Mouse (Mus musculus) spleen, postnatal 36 days (tissue): ENCODE data around the gene Efna2.

ENCODE experiments used
- DNase-seq, 2 experiments: peaks; one replicate each; pipeline ENCODE4 v3.0.0; 2022; ENCODE audit warnings: low spot score in 2 of 2, mixed read lengths in 1 of 2

Efna2 gene

DNA sequence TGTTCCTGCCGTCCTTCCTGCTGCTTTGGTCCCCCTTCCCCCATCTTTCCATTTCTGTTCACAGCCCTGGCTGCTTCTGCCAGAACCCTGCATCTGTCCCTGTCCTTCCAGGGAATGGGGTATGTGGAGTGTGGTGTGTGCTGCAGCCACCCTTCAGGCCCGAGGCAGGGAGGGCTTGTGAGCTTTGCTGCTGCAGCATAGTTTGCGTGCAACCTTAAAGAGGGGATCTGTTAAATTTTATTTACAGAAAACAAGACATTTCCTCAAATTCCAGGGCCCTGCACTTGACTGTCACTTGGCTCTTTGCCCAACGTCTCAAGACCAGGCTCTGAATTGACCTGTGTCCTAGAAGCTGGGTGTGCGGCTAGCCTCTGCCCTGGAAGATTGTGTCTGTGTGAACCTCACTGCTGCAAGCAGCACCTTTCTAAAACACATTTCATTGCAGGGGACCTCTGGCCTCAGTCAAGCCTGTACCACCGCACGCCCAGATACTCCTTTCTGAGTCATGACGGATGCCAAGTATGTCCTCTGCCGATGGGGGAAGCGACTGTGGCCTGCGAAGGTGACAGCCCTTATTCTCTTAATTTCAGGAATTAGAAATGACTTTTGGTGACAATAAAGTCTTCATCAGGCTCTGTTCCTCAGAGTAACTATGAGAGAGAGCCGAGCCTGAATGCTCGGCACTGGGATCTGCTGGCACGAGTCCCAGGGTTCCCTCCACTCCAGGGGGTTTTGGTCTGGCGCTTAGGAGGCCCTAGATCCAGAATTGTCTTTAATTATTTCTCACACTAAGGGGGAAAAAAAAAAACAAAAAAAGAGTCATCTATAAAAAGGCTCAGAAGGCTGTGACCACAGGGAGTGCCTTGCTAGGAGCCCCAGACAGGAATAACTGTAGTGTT is 48.8 kb downstream of the Efna2 start:
- DNase-seq = no peak

DNA sequence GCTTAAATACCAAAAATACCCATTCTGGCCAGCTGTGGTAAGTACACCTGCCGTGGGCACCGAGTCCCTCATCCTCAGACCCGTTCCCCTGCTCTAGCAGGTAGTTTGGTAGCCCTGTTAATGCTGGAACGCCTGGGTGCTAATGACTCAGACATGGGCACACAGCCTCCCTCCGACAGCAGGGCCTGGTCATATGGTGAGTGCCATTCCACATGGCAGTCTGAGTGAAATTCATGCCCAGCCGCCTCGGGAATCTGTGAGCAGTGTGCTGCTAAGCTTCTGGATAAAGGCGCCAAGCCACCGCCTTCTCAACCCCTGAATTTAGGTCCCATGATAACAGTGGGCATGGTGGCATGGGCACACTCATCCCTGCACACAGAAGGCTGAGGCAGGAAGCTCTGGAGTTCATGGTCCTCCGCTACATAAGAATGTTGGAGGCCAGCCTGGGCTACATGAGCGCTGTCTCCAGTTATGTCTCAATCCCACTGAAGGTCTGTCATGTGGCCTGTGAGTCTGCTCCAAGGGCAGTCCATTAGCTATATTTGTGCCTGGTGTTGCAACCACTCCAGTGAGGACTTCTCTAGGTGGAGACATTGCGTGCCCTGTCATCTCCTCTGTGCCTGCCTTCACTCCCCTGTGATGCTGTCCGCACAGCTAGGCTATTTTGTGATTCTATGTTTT is 57.0 kb downstream of the Efna2 start:
- DNase-seq = no peak

DNA sequence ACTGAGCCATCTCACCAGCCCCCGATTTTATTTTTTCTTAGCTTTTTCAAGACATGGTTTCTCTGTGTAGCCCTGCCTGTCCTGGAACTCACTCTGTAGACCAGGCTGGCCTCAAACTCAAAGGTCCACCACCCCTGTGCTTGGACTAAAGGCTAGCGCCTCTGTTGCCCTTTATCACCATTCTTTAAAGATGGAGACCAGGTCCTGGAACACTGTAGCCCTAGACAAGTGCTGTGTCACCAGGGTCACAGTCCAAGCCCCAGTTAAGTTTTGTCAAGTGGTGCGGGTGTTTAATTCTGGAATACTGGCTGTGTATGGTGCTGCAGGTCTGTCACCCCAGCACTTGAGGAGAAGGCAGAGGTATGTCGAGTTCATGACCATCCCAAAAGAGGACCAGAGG is 57.7 kb downstream of the Efna2 start:
- no peak for DNase-seq

DNA sequence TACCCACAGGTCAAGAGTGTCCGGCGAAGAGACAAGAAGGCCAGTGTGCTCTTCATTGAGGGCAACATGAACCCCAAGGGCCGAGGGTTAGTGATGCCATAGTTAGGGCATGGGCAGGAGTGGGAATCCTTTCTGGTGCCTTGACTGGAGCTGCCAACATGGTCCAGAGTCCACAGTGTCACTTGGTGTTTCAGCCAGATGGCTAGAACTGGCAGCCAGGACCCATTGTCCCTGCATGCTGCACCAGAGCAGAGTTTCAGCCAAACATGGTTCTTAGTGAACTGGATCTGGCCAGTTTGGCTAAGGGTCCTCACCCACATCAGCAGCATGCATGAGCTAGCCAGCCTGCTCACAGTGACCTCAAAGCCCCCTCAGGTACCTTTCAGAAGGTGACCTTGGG is 59.0 kb downstream of the Efna2 start:
- no peak for DNase-seq
